Mouse (Mus musculus) CH12.LX (cell line): ENCODE measurements around the gene Nfx1.

ENCODE experiments used
- CHD1 ChIP-seq: IDR thresholded peaks from 2 replicates; pipeline ENCODE4 v1.6.1; 2012; ENCODE audit warnings: low read depth, low read length, improper control_type of control experiment, inconsistent platforms
- CTCF ChIP-seq, 2 experiments: IDR thresholded peaks in 1 of 2; conservative IDR thresholded peaks in 1 of 2; 2 replicates each; pipeline ENCODE4 v1.5.1; 2011 to 2012; ENCODE audit warnings: low read depth in 2 of 2, low read length in 2 of 2, improper control_type of control experiment in 1 of 2, inconsistent platforms in 1 of 2, mild to moderate bottlenecking in 1 of 2, moderate library complexity in 1 of 2
- EP300 ChIP-seq: IDR thresholded peaks from 2 replicates; pipeline ENCODE4 v1.6.1; 2011; ENCODE audit warnings: low read length, improper control_type of control experiment
- GABPA ChIP-seq: IDR thresholded peaks from 2 replicates; pipeline ENCODE4 v1.6.1; 2012; ENCODE audit warnings: low read depth, low read length, improper control_type of control experiment, inconsistent platforms; ENCODE audit not compliant: insufficient replicate concordance
- MAFK ChIP-seq: IDR thresholded peaks from 2 replicates; pipeline ENCODE4 v1.6.1; 2011; ENCODE audit warnings: low read length, improper control_type of control experiment; ENCODE audit not compliant: insufficient replicate concordance
- MAX ChIP-seq: IDR thresholded peaks from 2 replicates; pipeline ENCODE4 v1.6.1; 2011; ENCODE audit warnings: low read length, improper control_type of control experiment
- MYC ChIP-seq: IDR thresholded peaks from 2 replicates; pipeline ENCODE4 v1.6.1; 2011; ENCODE audit warnings: low read depth, mild to moderate bottlenecking, improper control_type of control experiment, low read length
- NRF1 ChIP-seq: IDR thresholded peaks from 2 replicates; pipeline ENCODE4 v1.6.1; 2014; ENCODE audit warnings: low read depth, mild to moderate bottlenecking, inconsistent platforms, low read length, improper control_type of control experiment, moderate library complexity
- PAX5 ChIP-seq: IDR thresholded peaks from 2 replicates; pipeline ENCODE4 v1.6.1; 2012; ENCODE audit warnings: low read length, inconsistent platforms, mixed read lengths
- POLR2A ChIP-seq: IDR thresholded peaks from 2 replicates; pipeline ENCODE4 v1.6.1; 2011; ENCODE audit warnings: low read depth, mild to moderate bottlenecking, improper control_type of control experiment, low read length
- RCOR1 ChIP-seq: conservative IDR thresholded peaks from 2 replicates; pipeline ENCODE4 v1.6.1; 2012; ENCODE audit warnings: low read depth, mild to moderate bottlenecking, inconsistent platforms, low read length, improper control_type of control experiment
- UBTF ChIP-seq: IDR thresholded peaks from 2 replicates; pipeline ENCODE4 v1.6.1; 2012; ENCODE audit warnings: low read depth, mild to moderate bottlenecking, inconsistent platforms, low read length, improper control_type of control experiment, moderate library complexity
- USF1 ChIP-seq: IDR thresholded peaks from 2 replicates; pipeline ENCODE4 v1.6.1; 2014; ENCODE audit warnings: low read depth, mild to moderate bottlenecking, inconsistent platforms, low read length, improper control_type of control experiment

DNA sequence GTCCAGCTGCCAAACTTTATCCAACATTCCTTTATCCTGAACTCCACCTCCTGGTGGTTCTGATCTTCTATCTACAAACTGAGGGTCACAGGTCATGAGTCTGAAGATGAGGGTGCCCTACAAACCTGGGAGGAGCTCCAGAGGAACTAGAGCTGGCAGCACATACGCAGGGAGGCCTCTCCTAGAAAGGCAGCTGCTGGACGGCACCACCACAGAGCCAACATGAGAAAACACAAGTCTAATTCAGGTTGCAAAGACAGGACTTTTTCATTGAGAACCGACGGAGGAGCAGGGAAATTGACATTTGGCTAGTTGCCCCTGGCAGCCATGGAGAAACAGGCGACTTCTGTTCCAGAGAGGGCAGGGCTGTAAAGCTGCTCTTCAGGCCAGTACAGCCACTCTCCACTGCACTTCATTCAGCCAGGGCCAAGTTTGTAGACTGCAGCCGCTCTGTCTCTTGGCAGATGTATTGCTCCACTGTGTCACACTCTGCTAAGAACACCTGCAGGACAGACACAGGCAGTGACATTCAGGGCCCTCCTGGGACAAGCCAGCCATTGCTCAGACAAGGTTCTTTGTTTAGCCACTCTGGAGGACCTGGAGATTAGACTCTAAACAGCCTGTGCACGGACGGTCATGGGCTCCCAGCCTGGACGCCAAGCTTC, 34.4 kb upstream of the Nfx1 start:
- TF ChIP-seq CTCF (conservative IDR thresholded peaks at IDR 0.05 in 1 of 2, IDR thresholded peaks at IDR 0.05 in 1 of 2; ENCODE audit: low read depth in 2 of 2, low read length in 2 of 2) (no peak), MAX (no peak), POLR2A (no peak), USF1 (no peak), GABPA (no peak), UBTF (no peak), NRF1 (no peak), EP300 (no peak), MYC (no peak), PAX5 (no peak), MAFK (no peak), RCOR1 (no peak), CHD1 (no peak)
